Mouse (Mus musculus): ENCODE data around the gene Tnk1. TPM values are rescaled to one million over a fixed set of nuclear protein-coding genes. Genes with fewer than 3 reads are reported as not detected.

Gene Tnk1
- polyA plus RNA-seq, 1 experiment from 2014 or later = 3.2 TPM

- Histone ChIP-seq H3K4me3 (ENCODE audit: low read depth, low read length) (no peak overlapping the region), H3K27ac (replicated peaks; ENCODE audit: low read depth, low read length) (no peak overlapping the region), H3K4me2 (ENCODE audit: low read depth, low read length) (no peak overlapping the region), H3K27me3 (replicated peaks; ENCODE audit: control insufficient read depth, insufficient read depth, low read length) (peaks cover 12% of the 10 kb centered on the region), H3K36me3 (ENCODE audit: control insufficient read depth, insufficient read depth, low read length) (peaks cover 31% of the 10 kb centered on the region), H3K9me3 (ENCODE audit: control insufficient read depth, low read length) (no peaks in the 10 kb centered on the region), H3K9ac (ENCODE audit: low read depth, low read length) (no peak overlapping the region), H3K4me1 (ENCODE audit: control insufficient read depth, insufficient read depth, low read length) (0 out of 2 replicates have a peak, but pooled peaks cover 5% of the 10 kb centered on the region)
- ATAC-seq (ENCODE audit: low read depth) = no peak
- WGBS = 81% methylated on average over 10 of the region's 10 CpGs
- DNase-seq (ENCODE audit: low spot score) = no peak
Measured at GRCm38 (mm10) chr11:69854680-69855079, 3.9 kb downstream of the Tnk1 start.

- 62% methylated on average over 7 of the region's 7 CpGs for WGBS
- H3K27me3 ChIP-seq (replicated peaks; ENCODE audit: control insufficient read depth, insufficient read depth, low read length) = peaks cover 9% of the 10 kb centered on the region
- 0 out of 2 replicates have a peak, but pooled peaks cover 5% of the 10 kb centered on the region for H3K4me1 ChIP-seq (ENCODE audit: control insufficient read depth, insufficient read depth, low read length)
- peaks cover 38% of the 10 kb centered on the region for H3K36me3 ChIP-seq (ENCODE audit: control insufficient read depth, insufficient read depth, low read length)
- no peak overlapping the region for H3K9ac ChIP-seq (ENCODE audit: low read depth, low read length)
- ATAC-seq (ENCODE audit: low read depth) = no peak
- H3K9me3 ChIP-seq (ENCODE audit: control insufficient read depth, low read length) = no peaks in the 10 kb centered on the region
- no peak overlapping the region for H3K4me2 ChIP-seq (ENCODE audit: low read depth, low read length)
- H3K27ac ChIP-seq (replicated peaks; ENCODE audit: low read depth, low read length) = no peak overlapping the region
- no peak for DNase-seq (ENCODE audit: low spot score)
- no peak overlapping the region for H3K4me3 ChIP-seq (ENCODE audit: low read depth, low read length)
Measured at GRCm38 (mm10) chr11:69853994-69854393, 4.5 kb downstream of the Tnk1 start.

DNA sequence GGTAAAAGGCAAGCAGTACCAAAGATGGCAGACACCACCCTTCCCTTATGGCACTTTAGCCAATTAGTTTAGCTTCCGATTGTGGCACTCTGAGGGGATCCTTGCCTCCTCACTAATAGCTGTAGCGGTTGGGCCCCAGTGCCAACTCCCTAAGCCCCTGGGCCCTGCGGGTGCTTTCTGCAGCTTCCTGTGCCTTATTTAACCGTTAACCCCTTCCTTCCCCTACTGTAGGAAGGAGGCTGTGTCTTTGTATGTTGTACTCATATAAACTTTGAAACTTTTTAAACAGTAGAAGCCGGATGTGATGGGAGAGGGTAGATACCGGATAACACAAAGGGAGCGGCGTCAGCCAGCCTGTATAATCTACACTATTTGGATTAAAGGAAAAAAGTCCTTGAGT is 7.8 kb downstream of the Tnk1 start:
- H3K4me1 ChIP-seq (ENCODE audit: control insufficient read depth, insufficient read depth, low read length) = peaks cover 19% of the 10 kb centered on the region
- WGBS = 64% methylated on average over 8 of the region's 8 CpGs
- no peak overlapping the region for H3K27ac ChIP-seq (replicated peaks; ENCODE audit: low read depth, low read length)

DNA sequence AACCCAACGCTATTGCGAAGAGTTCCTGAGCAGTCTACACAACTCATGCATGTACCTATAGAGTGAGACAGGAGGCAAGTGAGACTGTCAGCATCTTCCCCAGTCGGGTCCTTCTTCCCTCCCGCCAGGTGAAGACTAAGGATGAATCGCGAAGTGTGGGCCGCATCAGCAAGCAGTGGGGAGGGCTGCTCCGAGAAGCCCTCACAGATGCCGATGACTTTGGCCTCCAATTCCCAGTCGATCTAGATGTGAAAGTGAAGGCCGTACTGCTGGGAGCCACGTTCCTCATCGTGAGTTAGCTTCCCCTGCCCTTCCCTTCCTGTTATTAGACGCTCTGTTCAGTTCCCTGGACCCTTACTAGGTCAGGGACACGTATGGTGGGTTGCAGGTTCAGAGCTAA is 8.6 kb downstream of the Tnk1 start:
- WGBS = 87% methylated on average over 15 of the region's 15 CpGs
- H3K9ac ChIP-seq (ENCODE audit: low read depth, low read length) = no peak overlapping the region
- peaks cover 25% of the 10 kb centered on the region for H3K4me1 ChIP-seq (ENCODE audit: control insufficient read depth, insufficient read depth, low read length)
- H3K36me3 ChIP-seq (ENCODE audit: control insufficient read depth, insufficient read depth, low read length) = peaks cover 51% of the 10 kb centered on the region
- H3K27ac ChIP-seq (replicated peaks; ENCODE audit: low read depth, low read length) = no peak overlapping the region
- H3K27me3 ChIP-seq (replicated peaks; ENCODE audit: control insufficient read depth, insufficient read depth, low read length) = no peaks in the 10 kb centered on the region
- ATAC-seq (ENCODE audit: low read depth) = no peak
- no peaks in the 10 kb centered on the region for H3K9me3 ChIP-seq (ENCODE audit: control insufficient read depth, low read length)
- no peak for DNase-seq (ENCODE audit: low spot score)
- no peak overlapping the region for H3K4me2 ChIP-seq (ENCODE audit: low read depth, low read length)
- H3K4me3 ChIP-seq (ENCODE audit: low read depth, low read length) = no peak overlapping the region

More for the DNA sequence above, 7.8 kb downstream of the Tnk1 start:
- Histone ChIP-seq H3K27me3 (replicated peaks; ENCODE audit: control insufficient read depth, insufficient read depth, low read length) (no peaks in the 10 kb centered on the region), H3K4me3 (ENCODE audit: low read depth, low read length) (no peak overlapping the region), H3K4me2 (ENCODE audit: low read depth, low read length) (no peak overlapping the region), H3K9ac (ENCODE audit: low read depth, low read length) (no peak overlapping the region), H3K9me3 (ENCODE audit: control insufficient read depth, low read length) (no peaks in the 10 kb centered on the region), H3K36me3 (ENCODE audit: control insufficient read depth, insufficient read depth, low read length) (peaks cover 51% of the 10 kb centered on the region)
- no peak for ATAC-seq (ENCODE audit: low read depth)
- DNase-seq (ENCODE audit: low spot score) = no peak

DNA sequence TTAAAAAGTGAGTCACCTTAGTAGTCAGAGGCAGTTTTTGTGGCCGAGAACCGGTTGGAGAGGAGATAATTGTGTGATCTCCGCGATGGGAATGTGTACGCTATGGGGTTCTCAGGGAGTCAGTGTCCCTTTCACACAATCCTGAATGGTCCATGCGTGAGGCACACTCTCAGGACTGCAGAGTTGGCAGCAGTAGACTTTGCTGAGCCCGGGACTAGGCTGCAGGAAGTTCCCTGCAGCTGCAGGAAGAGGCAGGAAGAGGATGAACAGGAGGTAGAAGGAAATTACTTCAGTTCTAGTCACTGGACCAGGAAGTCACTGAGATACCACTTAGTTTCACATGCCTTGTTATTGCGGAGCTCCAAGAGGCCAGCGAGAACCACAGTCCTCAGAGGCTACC is 9.4 kb downstream of the Tnk1 start:
- Histone ChIP-seq H3K9me3 (ENCODE audit: control insufficient read depth, low read length) (no peaks in the 10 kb centered on the region), H3K36me3 (ENCODE audit: control insufficient read depth, insufficient read depth, low read length) (peaks cover 51% of the 10 kb centered on the region), H3K9ac (ENCODE audit: low read depth, low read length) (no peak overlapping the region), H3K4me1 (ENCODE audit: control insufficient read depth, insufficient read depth, low read length) (peaks cover 25% of the 10 kb centered on the region), H3K4me3 (ENCODE audit: low read depth, low read length) (no peak overlapping the region), H3K27me3 (replicated peaks; ENCODE audit: control insufficient read depth, insufficient read depth, low read length) (no peaks in the 10 kb centered on the region), H3K27ac (replicated peaks; ENCODE audit: low read depth, low read length) (no peak overlapping the region; the same call in 1 of the 2 replicates), H3K4me2 (ENCODE audit: low read depth, low read length) (no peak overlapping the region)
- ATAC-seq (ENCODE audit: low read depth) (no peak), DNase-seq (ENCODE audit: low spot score) (no peak)
- WGBS = 85% methylated on average over 9 of the region's 9 CpGs

DNA sequence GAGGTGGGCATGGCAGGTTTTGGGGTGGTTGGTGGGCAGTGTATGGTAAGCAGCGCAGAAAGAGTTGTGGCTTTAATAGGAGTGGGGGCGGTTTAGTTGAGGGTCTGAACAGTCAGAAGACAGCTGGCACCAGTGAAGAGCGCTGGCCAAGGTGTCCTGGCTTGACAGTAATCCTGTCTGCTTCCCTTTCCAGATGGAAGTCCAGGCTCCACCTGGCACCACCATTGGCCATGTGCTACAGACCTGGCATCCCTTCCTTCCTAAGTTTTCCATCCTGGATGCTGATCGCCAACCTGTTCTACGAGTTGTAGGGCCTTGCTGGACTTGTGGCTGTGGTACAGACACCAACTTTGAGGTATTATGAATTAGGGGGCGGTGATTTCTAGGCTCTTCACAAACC is 10.5 kb downstream of the Tnk1 start:
- 0 out of 2 replicates have a peak overlapping the region, but pooled peaks have one; percentile 92 for H3K9ac ChIP-seq (ENCODE audit: low read depth, low read length)

GRCm38 (mm10) chr11:69846738-69847688 is 11.5 kb downstream of the Tnk1 start:
- Histone ChIP-seq H3K9me3 (ENCODE audit: control insufficient read depth, low read length) (no peaks in the 10 kb centered on the region), H3K27ac (replicated peaks; ENCODE audit: low read depth, low read length) (peak overlapping the region; percentile 95), H3K4me1 (ENCODE audit: control insufficient read depth, insufficient read depth, low read length) (peaks cover 25% of the 10 kb centered on the region), H3K4me2 (ENCODE audit: low read depth, low read length) (peak overlapping the region; percentile 95), H3K9ac (ENCODE audit: low read depth, low read length) (peak overlapping the region; percentile 92), H3K36me3 (ENCODE audit: control insufficient read depth, insufficient read depth, low read length) (peaks cover 44% of the 10 kb centered on the region), H3K4me3 (ENCODE audit: low read depth, low read length) (peak overlapping the region; percentile 90), H3K27me3 (replicated peaks; ENCODE audit: control insufficient read depth, insufficient read depth, low read length) (no peaks in the 10 kb centered on the region)
- DNase-seq (ENCODE audit: low spot score) (peak; percentile 45), ATAC-seq (ENCODE audit: low read depth) (peak; percentile 49)
- 9% methylated on average over 33 of the region's 37 CpGs for WGBS

More for the DNA sequence above, 10.5 kb downstream of the Tnk1 start:
- no peaks in the 10 kb centered on the region for H3K27me3 ChIP-seq (replicated peaks; ENCODE audit: control insufficient read depth, insufficient read depth, low read length)
- H3K4me2 ChIP-seq (ENCODE audit: low read depth, low read length) = peak overlapping the region; percentile 95
- ATAC-seq (ENCODE audit: low read depth) (no peak), DNase-seq (ENCODE audit: low spot score) (no peak)
- peak overlapping the region; percentile 90 for H3K4me3 ChIP-seq (ENCODE audit: low read depth, low read length)
- peaks cover 25% of the 10 kb centered on the region for H3K4me1 ChIP-seq (ENCODE audit: control insufficient read depth, insufficient read depth, low read length)
- H3K9me3 ChIP-seq (ENCODE audit: control insufficient read depth, low read length) = no peaks in the 10 kb centered on the region
- H3K27ac ChIP-seq (replicated peaks; ENCODE audit: low read depth, low read length) = no peak overlapping the region
- WGBS = 94% methylated on average over 6 of the region's 6 CpGs
- H3K36me3 ChIP-seq (ENCODE audit: control insufficient read depth, insufficient read depth, low read length) = peaks cover 51% of the 10 kb centered on the region

DNA sequence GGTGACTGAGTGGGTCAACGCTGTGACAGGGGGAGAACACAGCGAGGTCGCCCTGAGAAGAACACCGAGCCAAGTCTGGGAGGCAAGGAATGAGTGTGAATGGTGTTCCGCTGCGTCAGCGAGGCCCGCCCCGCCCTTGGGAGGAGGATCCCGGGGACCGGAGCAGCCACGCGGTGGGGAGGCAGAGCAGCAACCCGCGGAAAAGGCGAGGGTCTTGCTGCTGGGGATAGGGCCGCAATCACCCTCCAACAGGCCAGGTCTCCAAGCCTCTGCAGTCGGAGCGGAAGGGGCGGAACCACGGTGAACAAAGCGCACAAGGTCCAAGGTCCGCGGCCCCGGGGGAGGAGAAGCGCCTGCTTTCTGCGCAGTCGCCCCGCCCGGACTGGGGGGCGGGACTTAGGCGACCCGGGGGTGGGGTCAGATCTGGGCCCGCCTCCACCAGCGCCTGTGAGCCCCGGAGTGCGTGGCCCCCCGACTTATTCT is 12.3 kb downstream of the Tnk1 start, which contains the start of gene Plscr3:
Gene Plscr3, plus strand, starts transcription at position 179 of the 483 bp plus-strand sequence.
- Histone ChIP-seq H3K36me3 (ENCODE audit: control insufficient read depth, insufficient read depth, low read length) (peaks cover 36% of the 10 kb centered on the region), H3K4me2 (ENCODE audit: low read depth, low read length) (peak within 1 kb of the TSS; percentile 95), H3K4me3 (ENCODE audit: low read depth, low read length) (peak within 1 kb of the TSS; percentile 90), H3K27me3 (replicated peaks; ENCODE audit: control insufficient read depth, insufficient read depth, low read length) (no peaks in the 10 kb centered on the region), H3K27ac (replicated peaks; ENCODE audit: low read depth, low read length) (peak within 1 kb of the TSS; percentile 95), H3K9me3 (ENCODE audit: control insufficient read depth, low read length) (no peaks in the 10 kb centered on the region), H3K9ac (ENCODE audit: low read depth, low read length) (peak within 1 kb of the TSS; percentile 92), H3K4me1 (ENCODE audit: control insufficient read depth, insufficient read depth, low read length) (peaks cover 25% of the 10 kb centered on the region)
- DNase-seq (ENCODE audit: low spot score) (peak; percentile 96), ATAC-seq (ENCODE audit: low read depth) (peak; percentile 92)
- WGBS = 0% methylated on average over 19 of the region's 38 CpGs

All from embryonic facial prominence, embryonic 14.5 days (tissue).